In the genomic region with DNA sequence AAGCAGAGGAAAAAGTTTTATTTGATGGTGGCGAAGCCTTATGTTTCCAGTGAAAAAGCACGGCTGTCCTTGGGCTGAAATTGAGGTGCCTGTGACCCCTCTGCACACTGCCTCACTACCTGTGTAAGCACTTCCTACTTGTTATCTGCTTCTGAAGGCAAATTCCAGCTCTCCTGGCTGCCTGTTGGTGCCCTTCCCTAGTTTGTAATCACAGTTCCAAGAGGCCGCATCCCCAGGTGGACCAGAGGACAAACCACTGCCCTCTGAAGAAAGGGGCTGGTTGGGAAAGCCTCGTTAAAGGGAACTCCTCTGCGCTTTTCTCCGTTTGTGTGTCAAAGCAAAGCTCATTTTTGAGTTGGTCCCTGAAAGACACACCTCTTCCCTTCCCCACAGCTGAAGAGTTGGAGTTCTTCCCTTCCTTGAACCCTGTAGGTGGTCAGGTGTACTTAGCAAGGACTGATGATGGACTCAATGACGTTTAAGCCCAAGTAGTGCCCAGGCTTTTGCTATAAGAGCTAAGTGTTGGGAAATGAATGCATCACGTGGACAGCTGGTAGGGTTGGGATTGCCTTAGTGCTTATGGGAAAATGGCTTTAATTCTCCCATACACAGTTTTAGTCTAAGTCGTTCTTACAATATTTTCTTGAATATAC, we compare ENCODE assay signal across 9 mouse cellular contexts. TPM values are rescaled to one million over a fixed set of nuclear protein-coding genes. Genes with fewer than 3 reads are reported as not detected.
DNase-seq lines count a peak whose midpoint lies in the region; ATAC-seq lines count a peak whose summit lies in the region.
"Had no signal": no experiment of that assay in that cellular context is flagged by ENCODE, and none has a peak within 500 bp of the region (broad histone marks: within the 10 kb centered on the region; RNA-seq: fewer than 3 reads in every experiment).

No protein-coding gene starts in this region.

- H3K36me3 ChIP-seq in heart, embryonic 12.5 days, result no peaks in the 10 kb centered on the region
- no peaks in the 10 kb centered on the region for H3K36me3 ChIP-seq in intestine, embryonic 14.5 days (ENCODE audit: control insufficient read depth, insufficient read depth, low read length)
- no peaks in the 10 kb centered on the region for H3K36me3 ChIP-seq in limb, embryonic 15.5 days

- peak overlapping the region; percentile 51 for H3K4me2 ChIP-seq in heart, embryonic 12.5 days
- H3K4me2 ChIP-seq in intestine, embryonic 14.5 days (ENCODE audit: low read length), result peak overlapping the region; percentile 79
- H3K4me2 ChIP-seq in limb, embryonic 15.5 days, result peak overlapping the region; percentile 24

- ATAC-seq in heart, embryonic 12.5 days (ENCODE audit: insufficient number of reproducible peaks, low FRiP score), result no peak
- ATAC-seq in intestine, embryonic 14.5 days (replicated peaks; ENCODE audit: low FRiP score, low TSS enrichment, low read depth), result no peak
- ATAC-seq in limb, embryonic 15.5 days (ENCODE audit: insufficient number of reproducible peaks, low FRiP score, low TSS enrichment, low read depth), result no peak

- H3K27ac ChIP-seq in heart, embryonic 12.5 days (ENCODE audit: poor library complexity, severe bottlenecking), result no peak overlapping the region; the same call in 1 of the 2 replicates
- 0 out of 2 replicates have a peak overlapping the region, but pooled peaks have one; percentile 30 for H3K27ac ChIP-seq in intestine, embryonic 14.5 days (ENCODE audit: low read depth)
- H3K27ac ChIP-seq in limb, embryonic 15.5 days, result no peak overlapping the region

- H3K9ac ChIP-seq in heart, embryonic 12.5 days, result 0 out of 2 replicates have a peak overlapping the region, but pooled peaks have one; percentile 41
- H3K9ac ChIP-seq in intestine, embryonic 14.5 days (ENCODE audit: low read length), result no peak overlapping the region
- H3K9ac ChIP-seq in limb, embryonic 15.5 days, result no peak overlapping the region

- DNase-seq in heart, adult 18-20 months, result no peak
- peak; percentile 34 for DNase-seq in 3T3-L1 (ENCODE audit: low read depth, low spot score)
- no peak for DNase-seq in intestine, embryonic 14.5 days (ENCODE audit: low spot score)
- DNase-seq in cerebellum, adult 8-10 months, result no peak
- DNase-seq in frontal cortex, postnatal 36 days (ENCODE audit: low spot score in 2 of 2), result no peak
- DNase-seq in thymus, postnatal 14 days, result no peak
- DNase-seq: adrenal gland, adult 2 months had no signal

- H3K4me1 ChIP-seq in heart, embryonic 12.5 days (replicated peaks), result peaks cover 30% of the 10 kb centered on the region
- peaks cover 15% of the 10 kb centered on the region; the same call in 1 of the 2 replicates for H3K4me1 ChIP-seq in intestine, embryonic 14.5 days (replicated peaks; ENCODE audit: control insufficient read depth, insufficient read depth, low read length)
- peaks cover 19% of the 10 kb centered on the region for H3K4me1 ChIP-seq in limb, embryonic 15.5 days

- no peaks in the 10 kb centered on the region for H3K9me3 ChIP-seq in heart, embryonic 12.5 days (replicated peaks)
- H3K9me3 ChIP-seq in intestine, embryonic 14.5 days (ENCODE audit: control insufficient read depth, low read length), result no peaks in the 10 kb centered on the region
- H3K9me3 ChIP-seq in limb, embryonic 15.5 days, result no peaks in the 10 kb centered on the region

- no peaks in the 10 kb centered on the region for H3K27me3 ChIP-seq in heart, embryonic 12.5 days (replicated peaks)
- H3K27me3 ChIP-seq in intestine, embryonic 14.5 days (replicated peaks; ENCODE audit: control insufficient read depth, insufficient read depth, low read length), result no peaks in the 10 kb centered on the region
- H3K27me3 ChIP-seq in limb, embryonic 15.5 days, result no peaks in the 10 kb centered on the region

- H3K4me3 ChIP-seq in heart, embryonic 12.5 days, result no peak overlapping the region
- H3K4me3 ChIP-seq in intestine, embryonic 14.5 days (ENCODE audit: low read depth, low read length), result no peak overlapping the region
- no peak overlapping the region for H3K4me3 ChIP-seq in limb, embryonic 15.5 days

- whole genome bisulfite sequencing in heart, embryonic 12.5 days, result 71% methylated on average over 9 of the region's 9 CpGs
- WGBS in intestine, embryonic 14.5 days, result 63% methylated on average over 9 of the region's 9 CpGs
- WGBS in limb, embryonic 15.5 days, result 72% methylated on average over 9 of the region's 9 CpGs

RNA-seq across cellular contexts. Expression of a gene that starts 2.0 kb away (rescaled TPM):
- 28.9 and 29.6 TPM in 2 replicates for polyA plus RNA-seq in heart, embryonic 12.5 days (2016; fragmentation: Nextera tagmentation; extraction: Ambion mirVana)
- 10 to 100 TPM; 31.0 to 32.9 TPM for total RNA-seq in heart, adult 18-20 months (2021)
- 41.5 and 42.7 TPM in 2 replicates for polyA plus RNA-seq in intestine, embryonic 14.5 days (2014; fragmentation: Nextera tagmentation; extraction: Ambion mirVana)
- polyA plus RNA-seq in limb, embryonic 15.5 days (2015; fragmentation: Nextera tagmentation; extraction: Ambion mirVana), result 33.7 and 34.9 TPM in 2 replicates

Comparison
In these comparisons a context has a peak if more than half of its experiments do, and no peak if none do; other contexts are left out.
1. H3K4me2 ChIP-seq: peak in every context shown above with its lines; median percentile 79 in intestine, embryonic 14.5 days; 51 in heart, embryonic 12.5 days; 24 in limb, embryonic 15.5 days.